Mouse (Mus musculus): ENCODE data around the gene Naa35.

DNA sequence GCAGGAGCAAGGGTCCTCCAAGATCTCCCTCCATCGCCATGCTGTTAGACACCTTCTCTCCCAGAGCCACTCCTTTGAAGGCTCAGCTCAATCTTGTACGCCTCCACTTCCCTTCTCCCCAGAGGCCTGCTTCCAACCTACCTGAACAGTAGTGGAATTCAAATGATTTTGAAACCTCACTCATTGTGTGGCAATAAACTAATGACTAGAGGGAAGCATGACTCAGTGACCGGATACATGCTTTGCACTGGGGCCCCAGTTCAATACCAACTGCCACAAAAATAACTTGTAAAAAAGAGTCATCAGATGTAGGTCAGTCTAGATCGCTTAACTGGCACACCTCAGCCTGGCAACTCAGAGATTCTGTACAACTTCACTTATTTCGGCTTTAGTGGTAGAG is 26.3 kb upstream of the Naa35 start:
- TF ChIP-seq CTCF (IDR thresholded peaks at IDR 0.05; ENCODE audit: low read depth) (no peak), EP300 (IDR thresholded peaks at IDR 0.05; ENCODE audit: low read depth) (no peak)
